In genomic region chr2:22784186-22784585, GRCm38 (mm10) we compare ENCODE assay signal across 17 mouse cellular contexts. TPM values are rescaled to one million over a fixed set of nuclear protein-coding genes. Genes with fewer than 3 reads are reported as not detected.
A peak's percentile ranks its signal among the peaks of the same experiment; 100 is the strongest.
DNase-seq lines count a peak whose midpoint lies in the region; ATAC-seq and TF ChIP-seq lines count a peak whose summit lies in the region.
"Had no signal": no experiment of that assay in that cellular context is flagged by ENCODE, and none has a peak within 500 bp of the region (broad histone marks: within the 10 kb centered on the region; RNA-seq: fewer than 3 reads in every experiment).

No protein-coding gene starts in this region.

- H3K27me3 ChIP-seq in G1E (ENCODE audit: insufficient read depth, low read length): no peaks in the 10 kb centered on the region
- no peaks in the 10 kb centered on the region for H3K27me3 ChIP-seq in splenic B cell, adult 2 months (ENCODE audit: control insufficient read depth, insufficient read depth, low read length, poor library complexity, severe bottlenecking)
- H3K27me3 ChIP-seq: limb, embryonic 13.5 days; midbrain, embryonic 12.5 days; neural tube, embryonic 12.5 days; stomach, embryonic 15.5 days had no signal

- H3K4me3 ChIP-seq in G1E (ENCODE audit: low read depth, low read length): no peak overlapping the region
- H3K4me3 ChIP-seq: limb, embryonic 13.5 days; midbrain, embryonic 12.5 days; neural tube, embryonic 12.5 days; stomach, embryonic 15.5 days had no signal

- TF ChIP-seq CTCF in G1E (IDR thresholded peaks at IDR 0.05; ENCODE audit: low read depth, low read length): no peak

- ATAC-seq in G1E (ENCODE audit: extremely low read depth, insufficient number of reproducible peaks, low FRiP score, poor library complexity, severe bottlenecking): 0 out of 2 replicates have a peak, but pooled peaks have one; percentile 11
- ATAC-seq in megakaryocyte progenitor cell, adult 5-6 weeks (replicated peaks; ENCODE audit: poor library complexity): peak; percentile 44
- ATAC-seq: liver, postnatal 0 days had no signal

- H3K9me3 ChIP-seq in G1E (replicated peaks): no peaks in the 10 kb centered on the region
- H3K9me3 ChIP-seq: limb, embryonic 13.5 days; midbrain, embryonic 12.5 days; neural tube, embryonic 12.5 days; stomach, embryonic 15.5 days had no signal

- DNase-seq in 416B (ENCODE audit: low read depth) (peak; percentile 44), G1E (ENCODE audit: low spot score) (no peak)
- DNase-seq in splenic B cell, adult 2 months (ENCODE audit: low read depth, low spot score): peak; percentile 88
- DNase-seq in right cerebral cortex, adult 18-20 months: no peak
- DNase-seq in cerebellum, postnatal 4 days (ENCODE audit: low spot score in 2 of 2): no peak
- DNase-seq in cerebellum, adult 11-12 months: no peak
- no peak for DNase-seq in gastrocnemius, postnatal 25 days
- DNase-seq: adrenal gland, postnatal 10 days; cerebellum, postnatal 36 days; heart, postnatal 10 days; layer of hippocampus, postnatal 36 days; liver, postnatal 0 days had no signal

- peaks cover 69% of the 10 kb centered on the region for H3K4me1 ChIP-seq in G1E (ENCODE audit: insufficient read depth, low read depth, low read length)
- H3K4me1 ChIP-seq: limb, embryonic 13.5 days; midbrain, embryonic 12.5 days; neural tube, embryonic 12.5 days; stomach, embryonic 15.5 days had no signal

- peaks cover 56% of the 10 kb centered on the region for H3K36me3 ChIP-seq in G1E (replicated peaks)
- H3K36me3 ChIP-seq in splenic B cell, adult 2 months (ENCODE audit: control insufficient read depth, insufficient read depth, low read length, poor library complexity, severe bottlenecking): no peaks in the 10 kb centered on the region
- H3K36me3 ChIP-seq: limb, embryonic 13.5 days; midbrain, embryonic 12.5 days; neural tube, embryonic 12.5 days; stomach, embryonic 15.5 days had no signal

RNA-seq across cellular contexts. Expression of gene Apbb1ip, which starts 10.3 kb away (rescaled TPM):
- 87.0 and 108 TPM in 2 replicates for total RNA-seq in G1E (2014; fragmentation: Nextera tagmentation)
- 11.4 and 13.6 TPM in 2 replicates for total RNA-seq in G1E (2017)
- 78.2 and 83.9 TPM in 2 replicates for polyA plus RNA-seq in G1E (2012)
- 120 and 136 TPM in 2 replicates for total RNA-seq in megakaryocyte progenitor cell, adult 5-6 weeks (2015)
- total RNA-seq in megakaryocyte progenitor cell, adult 5-6 weeks (2017): 15.9 and 26.8 TPM in 2 replicates
- 1 to 10 TPM; 2.3 to 2.5 TPM for total RNA-seq in gastrocnemius, postnatal 25 days (2021)

Comparison
In these comparisons a context has a peak if more than half of its experiments do, and no peak if none do; other contexts are left out.
1. DNase-seq: peak in 416B (single experiment) and splenic B cell, adult 2 months (single experiment); none in G1E (single experiment), right cerebral cortex, adult 18-20 months (single experiment), cerebellum, postnatal 4 days (0 of 2), cerebellum, adult 11-12 months (single experiment) and gastrocnemius, postnatal 25 days (single experiment).